Mouse (Mus musculus): ENCODE results near the gene Lima1. TPM values are rescaled to one million over a fixed set of nuclear protein-coding genes. Genes with fewer than 3 reads are reported as not detected.
"Not testable (repeated sequence)": the region's sequence is repeated elsewhere in the genome, so short reads cannot be mapped to it uniquely, and the experiment has no call there.

Lima1 gene
- total RNA-seq (2021) = 10 to 100 TPM; 11.6 to 12.4 TPM

DNA sequence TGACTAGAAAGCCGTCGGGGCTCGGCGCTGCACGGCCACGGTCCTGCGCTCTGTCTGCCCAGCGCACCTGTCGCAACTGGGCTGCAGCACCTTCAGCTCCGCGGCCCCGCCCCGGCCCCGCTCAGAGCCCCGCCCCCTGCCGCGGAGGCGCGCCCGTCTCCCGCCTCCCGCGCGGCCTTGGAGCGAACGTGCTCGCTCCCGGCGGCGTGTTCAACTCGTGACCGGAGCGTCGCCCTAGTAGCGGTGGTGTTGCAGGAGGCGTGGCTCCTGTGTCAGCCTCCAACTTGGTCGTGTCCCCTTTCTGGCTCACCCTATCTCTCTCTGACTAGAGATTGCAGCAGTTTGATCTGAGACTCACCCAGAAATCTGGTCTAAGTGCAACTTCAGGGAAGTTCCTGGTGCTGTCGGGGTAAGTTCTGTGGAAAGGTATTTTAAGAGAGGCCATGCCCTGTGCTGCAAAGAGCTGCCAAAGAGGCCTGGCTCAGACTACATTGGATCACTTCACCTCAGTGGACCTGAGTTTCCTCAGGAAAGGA, at the start of gene Lima1:
Gene Lima1, minus strand, starts transcription at position 123 of the 536 bp plus-strand sequence.
- peak; percentile 70 to 73 for DNase-seq

DNA sequence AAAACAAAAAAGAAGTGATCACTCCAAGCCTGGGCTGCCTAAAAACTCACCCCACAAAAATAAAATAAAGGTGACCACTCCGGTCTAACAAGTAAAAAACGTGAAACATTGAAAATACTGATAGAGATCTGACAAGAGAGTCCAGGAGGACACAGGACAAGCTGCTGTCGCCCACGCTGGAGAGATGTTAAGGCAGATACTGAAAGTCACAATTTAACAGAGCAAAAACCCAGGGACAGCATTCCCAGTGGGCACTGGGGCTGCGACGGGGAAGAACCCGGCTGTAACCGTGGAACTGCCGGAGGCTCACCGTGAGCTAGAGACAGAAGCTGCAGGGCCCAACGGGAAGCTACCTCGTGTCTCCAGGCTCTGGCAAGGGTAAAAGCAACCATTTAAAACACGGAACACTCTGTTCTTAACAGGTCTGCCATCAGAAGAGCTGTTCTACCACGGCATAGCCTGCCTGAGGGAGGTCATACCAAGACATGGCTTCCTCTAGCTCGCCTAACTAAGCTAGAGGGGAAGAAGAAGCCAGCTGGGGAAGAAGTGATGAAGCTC, 44.4 kb upstream of the Lima1 start:
- no peak for DNase-seq

DNA sequence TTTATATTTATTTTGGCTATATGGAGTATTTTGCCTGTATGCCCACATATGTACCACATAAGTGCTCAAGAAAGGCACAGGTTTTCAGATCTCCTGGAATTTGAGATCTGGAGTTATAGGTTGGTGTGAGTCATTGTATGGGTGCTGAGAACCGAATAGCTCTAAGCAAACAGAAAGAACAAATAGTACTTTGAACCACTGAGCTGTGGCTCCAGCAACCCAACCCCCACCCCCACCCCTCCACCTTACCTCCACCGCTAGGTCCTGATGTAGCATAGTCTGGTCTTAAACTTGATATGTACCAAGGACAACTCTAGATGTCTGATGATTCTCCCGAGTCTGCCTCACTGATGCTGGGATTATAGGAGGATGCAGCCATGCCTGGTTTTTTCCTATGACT, 42.0 kb upstream of the Lima1 start:
- DNase-seq = no peak

GRCm38 (mm10) chr15:99914613-99915012, 39.4 kb upstream of the Lima1 start:
- no peak for DNase-seq

DNA sequence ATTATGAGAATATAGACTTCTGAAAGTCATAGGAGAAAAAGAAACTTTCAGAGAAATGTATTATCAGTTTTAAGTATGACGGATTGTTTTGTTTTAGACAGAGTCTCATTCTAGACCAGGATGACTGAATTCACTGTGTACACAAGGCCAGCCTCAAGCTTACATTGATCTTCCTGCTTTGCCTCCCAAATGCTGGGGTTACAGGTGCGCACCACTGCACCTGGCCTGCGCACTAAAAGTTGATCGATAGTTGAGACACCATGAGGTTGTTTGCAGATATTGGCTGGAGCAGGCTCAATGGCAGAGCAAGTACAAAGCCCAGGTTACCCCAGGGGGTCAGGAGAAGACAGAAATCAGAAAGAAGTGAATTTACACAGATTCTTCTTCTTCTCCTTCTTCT, 36.5 kb upstream of the Lima1 start:
- no peak for DNase-seq

GRCm38 (mm10) chr15:99909339-99909996, 34.2 kb upstream of the Lima1 start:
- DNase-seq = not testable (repeated sequence)

- no peak for DNase-seq
Observed at GRCm38 (mm10) chr15:99907514-99907913, 32.3 kb upstream of the Lima1 start.

DNA sequence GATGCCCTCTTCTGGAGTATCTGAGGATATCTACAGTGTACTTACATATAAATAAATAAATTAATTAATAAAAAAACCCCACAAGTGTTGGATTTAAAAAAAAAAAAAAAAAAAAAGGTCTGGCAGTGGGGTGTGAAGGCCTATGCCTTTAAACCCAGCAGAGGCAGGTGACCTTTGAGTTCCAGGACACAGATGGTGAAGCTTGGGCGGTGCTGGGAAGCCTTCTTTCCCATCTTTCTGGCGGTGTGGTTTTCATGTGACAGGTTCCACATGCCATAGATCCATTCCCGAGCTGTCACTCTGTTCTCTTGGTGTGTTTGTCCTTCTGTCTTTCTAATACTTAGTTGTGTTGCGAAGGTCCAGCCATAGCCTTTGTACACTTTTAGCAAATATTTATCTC, 31.8 kb upstream of the Lima1 start:
- DNase-seq = no peak

GRCm38 (mm10) chr15:99904841-99905240, 29.6 kb upstream of the Lima1 start:
- DNase-seq = no peak

DNA sequence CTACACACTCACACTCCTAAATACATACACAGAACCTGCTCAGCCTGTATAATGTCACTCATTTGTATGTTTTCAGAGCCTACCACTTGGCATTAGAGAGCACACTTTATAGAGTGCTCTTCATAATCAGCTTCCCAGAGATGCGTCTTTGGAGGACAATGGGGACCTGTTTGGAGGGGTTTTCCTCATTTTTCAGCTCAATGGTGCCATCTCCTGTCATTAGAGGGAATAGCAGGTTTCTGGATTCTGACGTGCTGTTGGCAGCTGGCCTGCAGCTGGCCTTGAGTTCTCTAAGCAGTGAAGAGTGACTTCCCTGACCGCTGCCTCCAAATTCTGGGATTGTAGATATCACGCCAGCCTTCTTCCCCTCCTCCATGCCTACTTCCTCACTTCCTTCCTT, 29.1 kb upstream of the Lima1 start:
- DNase-seq = peak; percentile 40 to 53

DNA sequence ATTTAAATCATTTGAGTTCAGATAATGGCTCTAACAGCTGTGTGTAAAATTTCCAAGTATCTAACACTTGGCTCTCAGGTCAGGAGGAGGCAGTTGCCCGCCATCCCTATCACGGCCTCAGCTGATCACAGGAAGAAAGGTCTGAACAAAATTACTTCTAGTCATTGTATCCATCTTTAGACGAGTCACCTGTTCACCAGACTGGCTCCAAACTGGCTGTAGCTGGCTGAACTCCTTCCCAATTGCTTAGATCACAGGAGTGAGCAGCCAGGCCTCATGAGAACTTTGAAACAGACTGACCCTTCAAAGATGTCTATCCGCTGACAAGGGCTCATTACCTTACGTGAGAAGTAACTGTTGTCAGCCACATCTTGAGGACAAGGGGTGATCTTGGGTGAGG, 28.0 kb upstream of the Lima1 start:
- DNase-seq = no peak

DNA sequence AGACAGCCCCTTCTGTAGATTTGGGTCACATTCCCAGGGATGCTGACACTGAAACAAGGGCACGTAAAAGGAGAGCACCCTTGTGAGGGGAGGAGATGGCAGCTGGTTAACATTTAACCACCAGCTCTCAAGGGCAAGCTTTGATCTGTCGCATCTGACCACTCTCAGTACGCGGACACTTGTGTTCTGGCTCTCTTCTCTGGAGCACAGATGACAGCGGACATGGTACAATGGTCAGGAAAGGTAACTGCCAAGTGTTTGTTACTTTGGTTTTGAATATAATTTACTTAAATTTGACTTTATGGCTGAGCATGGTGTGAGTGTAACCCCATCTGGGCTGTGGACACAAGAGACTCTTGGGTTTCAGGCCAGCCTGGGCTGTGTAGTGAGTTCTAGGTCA, 27.5 kb upstream of the Lima1 start:
- no peak for DNase-seq

GRCm38 (mm10) chr15:99896621-99897020, 21.4 kb upstream of the Lima1 start:
- DNase-seq = no peak

- DNase-seq = no peak
Observed at GRCm38 (mm10) chr15:99891355-99891754, 16.1 kb upstream of the Lima1 start.

GRCm38 (mm10) chr15:99890412-99891236, 15.4 kb upstream of the Lima1 start:
- no peak for DNase-seq

GRCm38 (mm10) chr15:99889275-99889874, 14.1 kb upstream of the Lima1 start:
- DNase-seq = no peak

DNA sequence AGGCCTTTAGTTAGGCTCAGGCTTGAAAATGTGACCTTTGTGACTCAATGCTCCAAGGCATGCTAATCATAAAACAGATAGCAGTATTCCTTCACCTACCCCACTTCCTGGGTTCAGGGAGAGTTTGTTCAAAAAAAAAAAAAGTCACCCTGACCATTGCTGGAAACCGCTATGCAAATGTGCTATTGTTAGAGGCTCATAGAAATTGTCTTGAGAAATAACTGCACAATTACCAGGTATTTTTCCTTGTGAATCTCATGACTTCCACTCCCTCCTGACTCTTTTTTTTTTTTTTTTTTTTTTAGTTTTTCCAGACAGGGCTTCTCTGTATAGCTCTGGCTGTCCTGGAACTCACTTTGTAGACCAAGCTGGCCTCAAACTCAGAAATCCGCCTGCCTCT, 11.9 kb upstream of the Lima1 start:
- DNase-seq = not testable (repeated sequence)

GRCm38 (mm10) chr15:99884038-99884437, 8.8 kb upstream of the Lima1 start:
- no peak for DNase-seq

DNA sequence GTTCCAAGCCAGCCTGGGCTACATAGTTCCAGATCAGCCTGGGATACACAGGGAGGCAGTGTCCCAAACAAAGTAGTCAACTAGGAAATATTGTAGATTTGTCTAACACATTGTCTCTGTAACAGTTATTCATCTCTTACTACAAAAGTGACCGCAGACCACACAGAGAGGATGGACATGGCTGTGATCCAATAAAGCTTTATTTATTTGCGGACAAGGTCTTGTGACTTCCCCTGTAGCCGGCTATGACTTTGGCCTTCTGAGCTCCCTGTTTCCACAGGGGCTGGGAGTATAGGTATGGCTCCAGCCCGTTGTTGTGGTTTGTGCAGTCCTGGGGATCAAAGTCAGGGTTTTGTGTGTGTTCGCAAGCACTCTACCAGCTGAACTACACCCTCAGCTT, 3.3 kb upstream of the Lima1 start:
- DNase-seq = no peak

GRCm38 (mm10) chr15:99874612-99875333, 483 bp downstream of the Lima1 start:
- DNase-seq = no peak

- no peak for DNase-seq
Observed at GRCm38 (mm10) chr15:99872543-99872942, 2.7 kb downstream of the Lima1 start.

- no peak for DNase-seq
Observed at GRCm38 (mm10) chr15:99867654-99868053, 7.6 kb downstream of the Lima1 start.
